Mouse (Mus musculus): ENCODE results near the gene Gstm6. TPM values are rescaled to one million over a fixed set of nuclear protein-coding genes. Genes with fewer than 3 reads are reported as not detected.
A peak's percentile ranks its signal among the peaks of the same experiment; 100 is the strongest.
"Not testable (repeated sequence)": the region's sequence is repeated elsewhere in the genome, so short reads cannot be mapped to it uniquely, and the experiment has no call there.

Gstm6 gene
- polyA plus RNA-seq, 1 experiment: 27.1 TPM

GRCm38 (mm10) chr3:107898691-107899090, 44.9 kb downstream of the Gstm6 start:
- no peak overlapping the region for H3K4me3 ChIP-seq (ENCODE audit: low read depth, low read length)
- no peak overlapping the region for H3K27ac ChIP-seq (ENCODE audit: insufficient read depth, low read length)
- no peaks in the 10 kb centered on the region for H3K27me3 ChIP-seq (ENCODE audit: control insufficient read depth, insufficient read depth, low read length, poor library complexity, severe bottlenecking)
- TF ChIP-seq POLR2A (IDR thresholded peaks at IDR 0.05; ENCODE audit: insufficient read depth, low read length) (no peak), EP300 (IDR thresholded peaks at IDR 0.05; ENCODE audit: insufficient read depth, low read depth, low read length) (no peak), CTCF (IDR thresholded peaks at IDR 0.05; ENCODE audit: low read depth, low read length) (no peak)
- H3K4me1 ChIP-seq (ENCODE audit: control insufficient read depth, insufficient read depth, low read length): no peaks in the 10 kb centered on the region
- no peaks in the 10 kb centered on the region for H3K9me3 ChIP-seq (replicated peaks; ENCODE audit: control insufficient read depth, insufficient read depth, low read length, poor library complexity, severe bottlenecking)
- H3K9ac ChIP-seq (ENCODE audit: low read depth, poor library complexity, severe bottlenecking): no peak overlapping the region
- no peaks in the 10 kb centered on the region for H3K36me3 ChIP-seq (ENCODE audit: control insufficient read depth, insufficient read depth, low read length, poor library complexity, severe bottlenecking)

- Histone ChIP-seq H3K36me3 (ENCODE audit: control insufficient read depth, insufficient read depth, low read length, poor library complexity, severe bottlenecking) (no peaks in the 10 kb centered on the region), H3K27ac (ENCODE audit: insufficient read depth, low read length) (no peak within 1 kb of the TSS), H3K27me3 (ENCODE audit: control insufficient read depth, insufficient read depth, low read length, poor library complexity, severe bottlenecking) (no peaks in the 10 kb centered on the region)
Measured at GRCm38 (mm10) chr3:107895720-107896569, 47.6 kb downstream of the Gstm6 start, which contains the start of gene Gstm5. Gene Gstm5, plus strand, starts transcription at chr3:107895821.

GRCm38 (mm10) chr3:107895194-107895719, 48.3 kb downstream of the Gstm6 start:
- Histone ChIP-seq H3K27ac (ENCODE audit: insufficient read depth, low read length) (no peak overlapping the region), H3K36me3 (ENCODE audit: control insufficient read depth, insufficient read depth, low read length, poor library complexity, severe bottlenecking) (no peaks in the 10 kb centered on the region), H3K4me1 (ENCODE audit: control insufficient read depth, insufficient read depth, low read length) (no peaks in the 10 kb centered on the region), H3K9me3 (replicated peaks; ENCODE audit: control insufficient read depth, insufficient read depth, low read length, poor library complexity, severe bottlenecking) (no peaks in the 10 kb centered on the region), H3K27me3 (ENCODE audit: control insufficient read depth, insufficient read depth, low read length, poor library complexity, severe bottlenecking) (no peaks in the 10 kb centered on the region), H3K4me3 (ENCODE audit: low read depth, low read length) (peak overlapping the region; percentile 57), H3K9ac (ENCODE audit: low read depth, poor library complexity, severe bottlenecking) (peak overlapping the region; percentile 53; the same call in 1 of the 2 replicates)
- no peak for TF ChIP-seq EP300 (IDR thresholded peaks at IDR 0.05; ENCODE audit: insufficient read depth, low read depth, low read length)
- TF ChIP-seq POLR2A (IDR thresholded peaks at IDR 0.05; ENCODE audit: insufficient read depth, low read length): no peak
- TF ChIP-seq CTCF (IDR thresholded peaks at IDR 0.05; ENCODE audit: low read depth, low read length): no peak

More at GRCm38 (mm10) chr3:107895720-107896569, 47.6 kb downstream of the Gstm6 start, which contains the start of gene Gstm5:
- Histone ChIP-seq H3K4me3 (ENCODE audit: low read depth, low read length) (peak within 1 kb of the TSS; percentile 57), H3K9me3 (replicated peaks; ENCODE audit: control insufficient read depth, insufficient read depth, low read length, poor library complexity, severe bottlenecking) (no peaks in the 10 kb centered on the region), H3K9ac (ENCODE audit: low read depth, poor library complexity, severe bottlenecking) (peak within 1 kb of the TSS; percentile 53), H3K4me1 (ENCODE audit: control insufficient read depth, insufficient read depth, low read length) (no peaks in the 10 kb centered on the region)
- TF ChIP-seq POLR2A (IDR thresholded peaks at IDR 0.05; ENCODE audit: insufficient read depth, low read length) (no peak), EP300 (IDR thresholded peaks at IDR 0.05; ENCODE audit: insufficient read depth, low read depth, low read length) (no peak), CTCF (IDR thresholded peaks at IDR 0.05; ENCODE audit: low read depth, low read length) (no peak)

- H3K36me3 ChIP-seq (ENCODE audit: control insufficient read depth, insufficient read depth, low read length, poor library complexity, severe bottlenecking): not testable (repeated sequence)
Measured at GRCm38 (mm10) chr3:107889236-107889635, 54.3 kb downstream of the Gstm6 start.

More at GRCm38 (mm10) chr3:107889236-107889635, 54.3 kb downstream of the Gstm6 start:
- H3K27ac ChIP-seq (ENCODE audit: insufficient read depth, low read length); H3K9ac ChIP-seq (ENCODE audit: low read depth, poor library complexity, severe bottlenecking); H3K4me3 ChIP-seq (ENCODE audit: low read depth, low read length); H3K27me3 ChIP-seq (ENCODE audit: control insufficient read depth, insufficient read depth, low read length, poor library complexity, severe bottlenecking); H3K9me3 ChIP-seq (replicated peaks; ENCODE audit: control insufficient read depth, insufficient read depth, low read length, poor library complexity, severe bottlenecking); H3K4me1 ChIP-seq (ENCODE audit: control insufficient read depth, insufficient read depth, low read length): not testable (repeated sequence)

Other genes with a start within 250 kb of the Gstm6 start
- 176 and 179 TPM in 2 replicates for gene Ahcyl1, start 247.2 kb downstream of the Gstm6 start, polyA plus RNA-seq (2011; ENCODE audit: insufficient read depth, insufficient read length, low read depth, missing spikeins)
- gene Csf1, start 183.3 kb downstream of the Gstm6 start, polyA plus RNA-seq (2011; ENCODE audit: insufficient read depth, insufficient read length, low read depth, missing spikeins): 27.0 and 32.5 TPM in 2 replicates
- gene Eps8l3, start 66.5 kb downstream of the Gstm6 start, polyA plus RNA-seq (2011; ENCODE audit: insufficient read depth, insufficient read length, low read depth, missing spikeins): not detected in 2 replicates
- 21.3 and 22.2 TPM in 2 replicates for gene Gstm5, start 47.9 kb downstream of the Gstm6 start, polyA plus RNA-seq (2011; ENCODE audit: insufficient read depth, insufficient read length, low read depth, missing spikeins)
- 4.4 and 4.6 TPM in 2 replicates for gene Gstm7, start 11.9 kb downstream of the Gstm6 start, polyA plus RNA-seq (2011; ENCODE audit: insufficient read depth, insufficient read length, low read depth, missing spikeins)
- 24.6 and 31.6 TPM in 2 replicates for gene Gstm3, start 25.5 kb upstream of the Gstm6 start, polyA plus RNA-seq (2011; ENCODE audit: insufficient read depth, insufficient read length, low read depth, missing spikeins)
- 74.8 and 77.0 TPM in 2 replicates for gene Gstm2, start 42.7 kb upstream of the Gstm6 start, polyA plus RNA-seq (2011; ENCODE audit: insufficient read depth, insufficient read length, low read depth, missing spikeins)
- gene Gstm1, start 74.2 kb upstream of the Gstm6 start, polyA plus RNA-seq (2011; ENCODE audit: insufficient read depth, insufficient read length, low read depth, missing spikeins): 163 and 187 TPM in 2 replicates
- gene Gstm4, start 101.1 kb upstream of the Gstm6 start, polyA plus RNA-seq (2011; ENCODE audit: insufficient read depth, insufficient read length, low read depth, missing spikeins): 14.0 and 15.1 TPM in 2 replicates
- gene Ampd2, start 142.9 kb upstream of the Gstm6 start, polyA plus RNA-seq (2011; ENCODE audit: insufficient read depth, insufficient read length, low read depth, missing spikeins): 34.9 and 48.2 TPM in 2 replicates
- gene Gnat2, start 149.0 kb upstream of the Gstm6 start, polyA plus RNA-seq (2011; ENCODE audit: insufficient read depth, insufficient read length, low read depth, missing spikeins): 3.2 and 3.5 TPM in 2 replicates
- gene Gnai3, start 202.4 kb upstream of the Gstm6 start, polyA plus RNA-seq (2011; ENCODE audit: insufficient read depth, insufficient read length, low read depth, missing spikeins): 116 and 127 TPM in 2 replicates
- gene Gpr61, start 211.1 kb upstream of the Gstm6 start, polyA plus RNA-seq (2011; ENCODE audit: insufficient read depth, insufficient read length, low read depth, missing spikeins): not detected in 2 replicates
- gene Amigo1, start 242.6 kb upstream of the Gstm6 start, polyA plus RNA-seq (2011; ENCODE audit: insufficient read depth, insufficient read length, low read depth, missing spikeins): 4.9 and 5.6 TPM in 2 replicates